Mouse (Mus musculus): ENCODE results near the gene Kcnj10.

GRCm38 (mm10) chr1:172332925-172333324, 8.1 kb upstream of the Kcnj10 start:
- TF ChIP-seq SRF (IDR thresholded peaks at IDR 0.05; ENCODE audit: control insufficient read depth, insufficient read length, low read depth) = no peak
- TF ChIP-seq MAX (IDR thresholded peaks at IDR 0.05; ENCODE audit: low read depth) = no peak

All from myocyte (in vitro differentiated cells).